Mouse (Mus musculus): ENCODE results near the gene Ric8a. TPM values are rescaled to one million over a fixed set of nuclear protein-coding genes. Genes with fewer than 3 reads are reported as not detected.
A peak's percentile ranks its signal among the peaks of the same experiment; 100 is the strongest.
"Not testable (repeated sequence)": the region's sequence is repeated elsewhere in the genome, so short reads cannot be mapped to it uniquely, and the experiment has no call there.

The Ric8a gene
- polyA plus RNA-seq, 1 experiment = 23.3 TPM

DNA sequence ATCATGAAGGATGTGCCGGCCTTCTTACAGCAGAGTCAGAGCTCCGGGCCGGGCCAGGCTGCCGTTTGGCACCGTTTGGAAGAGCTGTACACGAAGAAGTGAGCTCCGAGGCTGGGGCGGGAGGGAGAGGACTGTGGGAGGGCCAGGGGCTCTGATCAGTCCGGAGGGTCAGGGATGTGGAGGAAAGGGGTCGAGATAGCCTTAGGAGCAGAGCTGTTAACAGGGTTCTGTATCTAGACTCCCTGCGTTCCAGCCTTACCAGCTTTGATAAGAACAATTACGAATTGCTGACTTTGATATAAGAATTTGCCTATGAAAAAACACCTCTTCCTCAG, 25.7 kb downstream of the Ric8a start:
- Histone ChIP-seq H3K4me3 (ENCODE audit: low read depth, low read length) (peak overlapping the region; percentile 96), H3K27me3 (ENCODE audit: control insufficient read depth, insufficient read depth, low read length, poor library complexity, severe bottlenecking) (no peaks in the 10 kb centered on the region), H3K27ac (ENCODE audit: insufficient read depth, low read length) (no peak overlapping the region), H3K4me1 (ENCODE audit: control insufficient read depth, insufficient read depth, low read length) (no peaks in the 10 kb centered on the region), H3K9me3 (replicated peaks; ENCODE audit: control insufficient read depth, insufficient read depth, low read length, poor library complexity, severe bottlenecking) (no peaks in the 10 kb centered on the region), H3K36me3 (ENCODE audit: control insufficient read depth, insufficient read depth, low read length, poor library complexity, severe bottlenecking) (peaks cover 12% of the 10 kb centered on the region), H3K9ac (ENCODE audit: low read depth, poor library complexity, severe bottlenecking) (peak overlapping the region; percentile 59)
- no peak for TF ChIP-seq POLR2A (IDR thresholded peaks at IDR 0.05; ENCODE audit: insufficient read depth, low read length)
- 0 out of 2 replicates have a peak, but pooled peaks have one; percentile 2 for TF ChIP-seq EP300 (IDR thresholded peaks at IDR 0.05; ENCODE audit: insufficient read depth, low read depth, low read length)
- no peak for TF ChIP-seq CTCF (IDR thresholded peaks at IDR 0.05; ENCODE audit: low read depth, low read length)

DNA sequence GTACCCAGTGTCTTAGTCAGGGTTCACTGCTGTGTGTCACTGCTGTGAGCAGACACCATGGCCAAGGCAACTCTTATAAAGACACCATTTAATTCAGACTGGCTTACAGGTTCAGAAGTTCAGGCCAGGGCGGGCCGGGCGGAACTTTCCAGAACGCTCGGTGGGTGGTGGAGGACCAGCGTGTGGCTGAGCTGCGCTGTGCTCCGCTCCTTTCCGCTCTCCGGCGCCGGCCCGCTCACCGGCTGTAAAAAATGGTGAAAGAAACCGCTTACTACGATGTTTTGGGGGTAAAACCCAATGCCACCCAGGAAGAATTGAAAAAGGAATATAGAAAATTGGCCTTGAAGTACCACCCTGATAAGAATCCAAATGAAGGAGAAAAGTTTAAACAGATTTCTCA, 33.9 kb downstream of the Ric8a start:
- not testable (repeated sequence) for H3K27ac ChIP-seq (ENCODE audit: insufficient read depth, low read length)

DNA sequence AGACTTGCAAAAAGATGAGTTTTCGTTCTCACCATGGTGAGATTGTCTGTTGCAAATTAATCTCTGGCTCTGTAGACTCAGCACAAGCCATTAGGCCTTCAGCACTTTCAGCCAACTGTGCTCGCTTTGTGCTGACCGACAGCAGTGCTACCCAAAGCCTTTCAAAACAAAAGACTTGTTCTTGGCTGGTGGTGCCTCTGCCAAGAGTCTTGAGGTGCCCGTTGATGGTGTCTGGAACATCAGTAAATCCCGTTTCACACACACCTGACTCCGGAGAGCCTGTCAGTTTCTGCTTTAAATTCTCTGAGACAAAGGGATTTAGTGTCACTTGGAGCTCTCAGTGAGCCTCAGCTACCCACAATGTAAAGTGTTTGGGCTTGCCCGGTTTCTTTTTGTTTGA, 37.3 kb downstream of the Ric8a start:
- TF ChIP-seq EP300 (IDR thresholded peaks at IDR 0.05; ENCODE audit: insufficient read depth, low read depth, low read length) (no peak), CTCF (IDR thresholded peaks at IDR 0.05; ENCODE audit: low read depth, low read length) (no peak), POLR2A (IDR thresholded peaks at IDR 0.05; ENCODE audit: insufficient read depth, low read length) (no peak)
- H3K4me1 ChIP-seq (ENCODE audit: control insufficient read depth, insufficient read depth, low read length) = no peaks in the 10 kb centered on the region
- peaks cover 36% of the 10 kb centered on the region for H3K36me3 ChIP-seq (ENCODE audit: control insufficient read depth, insufficient read depth, low read length, poor library complexity, severe bottlenecking)
- no peaks in the 10 kb centered on the region for H3K27me3 ChIP-seq (ENCODE audit: control insufficient read depth, insufficient read depth, low read length, poor library complexity, severe bottlenecking)
- H3K4me3 ChIP-seq (ENCODE audit: low read depth, low read length) = no peak overlapping the region
- H3K27ac ChIP-seq (ENCODE audit: insufficient read depth, low read length) = no peak overlapping the region
- H3K9ac ChIP-seq (ENCODE audit: low read depth, poor library complexity, severe bottlenecking) = no peak overlapping the region
- no peaks in the 10 kb centered on the region for H3K9me3 ChIP-seq (replicated peaks; ENCODE audit: control insufficient read depth, insufficient read depth, low read length, poor library complexity, severe bottlenecking)

More for the DNA sequence above, 33.9 kb downstream of the Ric8a start:
- H3K9me3 ChIP-seq (replicated peaks; ENCODE audit: control insufficient read depth, insufficient read depth, low read length, poor library complexity, severe bottlenecking); H3K9ac ChIP-seq (ENCODE audit: low read depth, poor library complexity, severe bottlenecking); H3K4me3 ChIP-seq (ENCODE audit: low read depth, low read length); H3K4me1 ChIP-seq (ENCODE audit: control insufficient read depth, insufficient read depth, low read length); H3K27me3 ChIP-seq (ENCODE audit: control insufficient read depth, insufficient read depth, low read length, poor library complexity, severe bottlenecking): not testable (repeated sequence)
- peaks cover 55% of the 10 kb centered on the region for H3K36me3 ChIP-seq (ENCODE audit: control insufficient read depth, insufficient read depth, low read length, poor library complexity, severe bottlenecking)

DNA sequence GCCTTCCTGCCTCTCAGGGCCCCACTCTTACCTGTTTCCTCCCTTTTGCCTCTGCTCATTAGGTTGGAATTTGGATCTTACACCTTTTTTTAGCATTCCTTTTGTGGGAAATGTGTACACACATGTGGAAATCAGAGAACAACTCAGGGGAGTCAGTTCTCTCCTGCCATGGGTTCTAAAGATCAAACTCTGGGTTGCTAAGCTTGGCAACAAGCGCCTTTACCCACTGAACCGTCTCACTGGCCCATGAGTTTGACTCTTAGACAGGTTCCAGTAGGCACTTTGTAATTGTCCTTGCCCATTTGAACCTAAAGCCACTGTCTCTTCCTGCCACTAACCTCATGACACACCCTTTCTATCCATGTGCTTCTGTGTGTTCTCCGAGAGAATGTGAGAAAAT, 37.9 kb downstream of the Ric8a start:
- TF ChIP-seq CTCF (IDR thresholded peaks at IDR 0.05; ENCODE audit: low read depth, low read length) (no peak), POLR2A (IDR thresholded peaks at IDR 0.05; ENCODE audit: insufficient read depth, low read length) (no peak), EP300 (IDR thresholded peaks at IDR 0.05; ENCODE audit: insufficient read depth, low read depth, low read length) (no peak)
- no peaks in the 10 kb centered on the region for H3K4me1 ChIP-seq (ENCODE audit: control insufficient read depth, insufficient read depth, low read length)
- peaks cover 30% of the 10 kb centered on the region for H3K36me3 ChIP-seq (ENCODE audit: control insufficient read depth, insufficient read depth, low read length, poor library complexity, severe bottlenecking)
- H3K4me3 ChIP-seq (ENCODE audit: low read depth, low read length) = no peak overlapping the region
- H3K27me3 ChIP-seq (ENCODE audit: control insufficient read depth, insufficient read depth, low read length, poor library complexity, severe bottlenecking) = no peaks in the 10 kb centered on the region
- H3K27ac ChIP-seq (ENCODE audit: insufficient read depth, low read length) = no peak overlapping the region
- no peak overlapping the region for H3K9ac ChIP-seq (ENCODE audit: low read depth, poor library complexity, severe bottlenecking)
- H3K9me3 ChIP-seq (replicated peaks; ENCODE audit: control insufficient read depth, insufficient read depth, low read length, poor library complexity, severe bottlenecking) = no peaks in the 10 kb centered on the region

DNA sequence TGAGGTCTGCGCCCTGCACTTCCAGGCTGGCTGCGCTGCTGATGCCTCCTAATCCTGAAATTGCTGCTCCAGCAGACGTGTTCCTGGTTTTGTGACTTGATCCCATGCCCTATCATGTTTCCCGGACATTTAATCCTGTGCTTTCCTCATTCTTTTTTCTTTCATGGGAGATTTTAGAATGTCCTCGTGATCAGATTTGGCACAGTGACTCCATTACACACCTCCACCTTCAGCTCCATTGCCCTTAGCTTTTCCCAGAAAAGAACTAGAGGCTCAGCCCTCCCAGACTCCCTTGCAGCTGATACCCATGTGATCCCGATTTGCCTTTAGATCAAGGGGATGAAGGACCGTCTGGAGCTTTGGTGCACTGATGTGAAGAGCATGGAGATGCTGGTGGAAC, 41.1 kb downstream of the Ric8a start:
- H3K36me3 ChIP-seq (ENCODE audit: control insufficient read depth, insufficient read depth, low read length, poor library complexity, severe bottlenecking) = peaks cover 13% of the 10 kb centered on the region

DNA sequence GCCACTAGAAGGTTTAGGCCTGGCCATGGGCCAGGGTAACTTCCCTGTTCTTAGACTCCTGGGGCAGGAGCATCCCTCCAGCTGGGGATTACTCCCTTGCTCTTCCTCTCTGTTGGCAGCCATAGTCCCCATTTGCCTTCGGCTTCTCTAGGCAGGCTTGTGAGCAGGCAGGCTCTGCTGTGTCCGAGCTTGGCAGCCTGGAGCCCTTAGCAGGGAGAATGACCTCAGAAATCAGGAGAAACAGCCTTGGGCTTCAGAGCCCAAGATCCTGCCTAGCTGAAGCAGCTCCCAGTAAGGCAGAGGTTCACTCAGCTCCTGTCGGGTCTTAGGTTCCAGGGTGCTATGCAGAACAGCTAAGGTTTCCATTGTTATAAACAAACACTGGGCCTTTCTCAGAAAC, 42.4 kb downstream of the Ric8a start:
- H3K27me3 ChIP-seq (ENCODE audit: control insufficient read depth, insufficient read depth, low read length, poor library complexity, severe bottlenecking) = no peaks in the 10 kb centered on the region
- no peaks in the 10 kb centered on the region for H3K4me1 ChIP-seq (ENCODE audit: control insufficient read depth, insufficient read depth, low read length)
- H3K27ac ChIP-seq (ENCODE audit: insufficient read depth, low read length) = no peak overlapping the region
- no peaks in the 10 kb centered on the region for H3K9me3 ChIP-seq (replicated peaks; ENCODE audit: control insufficient read depth, insufficient read depth, low read length, poor library complexity, severe bottlenecking)
- no peak overlapping the region for H3K4me3 ChIP-seq (ENCODE audit: low read depth, low read length)
- no peak overlapping the region for H3K9ac ChIP-seq (ENCODE audit: low read depth, poor library complexity, severe bottlenecking)
- H3K36me3 ChIP-seq (ENCODE audit: control insufficient read depth, insufficient read depth, low read length, poor library complexity, severe bottlenecking) = peaks cover 9% of the 10 kb centered on the region
- TF ChIP-seq EP300 (IDR thresholded peaks at IDR 0.05; ENCODE audit: insufficient read depth, low read depth, low read length) = no peak
- no peak for TF ChIP-seq POLR2A (IDR thresholded peaks at IDR 0.05; ENCODE audit: insufficient read depth, low read length)
- no peak for TF ChIP-seq CTCF (IDR thresholded peaks at IDR 0.05; ENCODE audit: low read depth, low read length)

More for the DNA sequence above, 41.1 kb downstream of the Ric8a start:
- Histone ChIP-seq H3K27ac (ENCODE audit: insufficient read depth, low read length) (no peak overlapping the region), H3K9me3 (replicated peaks; ENCODE audit: control insufficient read depth, insufficient read depth, low read length, poor library complexity, severe bottlenecking) (no peaks in the 10 kb centered on the region), H3K27me3 (ENCODE audit: control insufficient read depth, insufficient read depth, low read length, poor library complexity, severe bottlenecking) (no peaks in the 10 kb centered on the region), H3K4me1 (ENCODE audit: control insufficient read depth, insufficient read depth, low read length) (no peaks in the 10 kb centered on the region), H3K4me3 (ENCODE audit: low read depth, low read length) (no peak overlapping the region), H3K9ac (ENCODE audit: low read depth, poor library complexity, severe bottlenecking) (no peak overlapping the region)
- TF ChIP-seq EP300 (IDR thresholded peaks at IDR 0.05; ENCODE audit: insufficient read depth, low read depth, low read length) (no peak), CTCF (IDR thresholded peaks at IDR 0.05; ENCODE audit: low read depth, low read length) (no peak), POLR2A (IDR thresholded peaks at IDR 0.05; ENCODE audit: insufficient read depth, low read length) (no peak)
